In genomic region chr9:41612452-41612795, GRCm38 (mm10) we compare ENCODE assay signal across 8 mouse cellular contexts.
A peak's percentile ranks its signal among the peaks of the same experiment; 100 is the strongest.
DNase-seq lines count a peak whose midpoint lies in the region; ATAC-seq and TF ChIP-seq lines count a peak whose summit lies in the region.

No protein-coding gene starts in this region.

- peak overlapping the region; percentile 52 for H3K4me2 ChIP-seq in lung, embryonic 16.5 days (ENCODE audit: low read depth, low read length)
- no peak overlapping the region; the same call in 1 of the 2 replicates for H3K4me2 ChIP-seq in limb, embryonic 11.5 days (ENCODE audit: low read depth, severe bottlenecking)
- peak overlapping the region; percentile 47 for H3K4me2 ChIP-seq in stomach, postnatal 0 days (replicated peaks; ENCODE audit: low read depth)

- H3K36me3 ChIP-seq in lung, embryonic 16.5 days (ENCODE audit: control insufficient read depth, insufficient read depth, low read length) = no peaks in the 10 kb centered on the region
- H3K36me3 ChIP-seq in limb, embryonic 11.5 days (ENCODE audit: control insufficient read depth, insufficient read depth, low read length) = no peaks in the 10 kb centered on the region
- H3K36me3 ChIP-seq in stomach, postnatal 0 days (ENCODE audit: control insufficient read depth, insufficient read depth, low read length) = no peaks in the 10 kb centered on the region

- no peak overlapping the region for H3K9ac ChIP-seq in lung, embryonic 16.5 days (ENCODE audit: low read length)
- H3K9ac ChIP-seq in limb, embryonic 11.5 days (ENCODE audit: low read length) = no peak overlapping the region
- no peak overlapping the region for H3K9ac ChIP-seq in stomach, postnatal 0 days (ENCODE audit: low read length)

- TF ChIP-seq EP300 in stomach, postnatal 0 days (optimal IDR thresholded peaks at IDR 0.05) = no peak

- WGBS in lung, embryonic 16.5 days = 5% methylated on average over 7 of the region's 7 CpGs
- 10% methylated on average over 7 of the region's 7 CpGs for WGBS in limb, embryonic 11.5 days
- WGBS in stomach, postnatal 0 days = 4% methylated on average over 7 of the region's 7 CpGs

- 0 out of 2 replicates have a peak, but pooled peaks have one; percentile 26 for ATAC-seq in lung, embryonic 16.5 days (ENCODE audit: low read depth)
- ATAC-seq in limb, embryonic 11.5 days (ENCODE audit: insufficient number of reproducible peaks, low FRiP score, low TSS enrichment, low read depth) = peak; percentile 77; the same call in 1 of the 2 replicates
- ATAC-seq in stomach, postnatal 0 days (ENCODE audit: low FRiP score, low TSS enrichment) = no peak
- ATAC-seq in inflammation-experienced regulatory T-cells, adult 6 months = no peak

- H3K27me3 ChIP-seq in lung, embryonic 16.5 days (ENCODE audit: control insufficient read depth, insufficient read depth, low read depth, low read length) = no peaks in the 10 kb centered on the region
- H3K27me3 ChIP-seq in limb, embryonic 11.5 days (ENCODE audit: control insufficient read depth, insufficient read depth, low read length) = no peaks in the 10 kb centered on the region
- H3K27me3 ChIP-seq in stomach, postnatal 0 days (ENCODE audit: control insufficient read depth, insufficient read depth, low read length) = no peaks in the 10 kb centered on the region

- H3K4me1 ChIP-seq in lung, embryonic 16.5 days (replicated peaks; ENCODE audit: control insufficient read depth, insufficient read depth, low read length) = peaks cover 9% of the 10 kb centered on the region
- peaks cover 25% of the 10 kb centered on the region for H3K4me1 ChIP-seq in limb, embryonic 11.5 days (ENCODE audit: control insufficient read depth, insufficient read depth, low read length)
- 0 out of 2 replicates have a peak, but pooled peaks cover 4% of the 10 kb centered on the region for H3K4me1 ChIP-seq in stomach, postnatal 0 days (replicated peaks; ENCODE audit: control insufficient read depth, insufficient read depth)

- H3K4me3 ChIP-seq in lung, embryonic 16.5 days (ENCODE audit: low read length) = no peak overlapping the region; the same call in 1 of the 2 replicates
- H3K4me3 ChIP-seq in limb, embryonic 11.5 days (ENCODE audit: low read depth, low read length) = 0 out of 2 replicates have a peak overlapping the region, but pooled peaks have one; percentile 3
- H3K4me3 ChIP-seq in stomach, postnatal 0 days (ENCODE audit: low read depth, low read length) = peak overlapping the region; percentile 17

- no peak for TF ChIP-seq CTCF in stomach, postnatal 0 days (IDR thresholded peaks at IDR 0.05; ENCODE audit: low read depth)

- H3K27ac ChIP-seq in lung, embryonic 16.5 days (ENCODE audit: low read length) = peak overlapping the region; percentile 51; the same call in 1 of the 2 replicates
- H3K27ac ChIP-seq in limb, embryonic 11.5 days (replicated peaks; ENCODE audit: low read depth, low read length) = peak overlapping the region; percentile 80
- H3K27ac ChIP-seq in stomach, postnatal 0 days (replicated peaks) = no peak overlapping the region

- no peaks in the 10 kb centered on the region for H3K9me3 ChIP-seq in lung, embryonic 16.5 days (ENCODE audit: control insufficient read depth, low read length)
- no peaks in the 10 kb centered on the region for H3K9me3 ChIP-seq in limb, embryonic 11.5 days (ENCODE audit: control insufficient read depth, low read length)
- no peaks in the 10 kb centered on the region for H3K9me3 ChIP-seq in stomach, postnatal 0 days (ENCODE audit: control insufficient read depth, low read length)

- DNase-seq in embryo, embryonic 11 days = peak; percentile 72
- DNase-seq in embryo, embryonic 10.5 days (ENCODE audit: low spot score) = no peak
- DNase-seq in lung, postnatal 10 days = no peak
- DNase-seq in limb, embryonic 11.5 days (ENCODE audit: low spot score) = no peak
- no peak for DNase-seq in stomach, postnatal 0 days (ENCODE audit: low spot score)
- no peak for DNase-seq in natural killer cell, adult 2 months (ENCODE audit: low spot score in 2 of 2)

Comparison
In these comparisons a context has a peak if more than half of its experiments do, and no peak if none do; other contexts are left out.
1. ATAC-seq: peak in lung, embryonic 16.5 days (single experiment) and limb, embryonic 11.5 days (single experiment); none in stomach, postnatal 0 days (single experiment) and inflammation-experienced regulatory T-cells, adult 6 months (single experiment).